Mouse (Mus musculus): ENCODE data around the gene Ank3.

Gene Ank3

GRCm38 (mm10) chr10:69405431-69405830 is 6.9 kb downstream of the Ank3 start:
- WGBS, result 78% methylated on average over 4 of the region's 4 CpGs

DNA sequence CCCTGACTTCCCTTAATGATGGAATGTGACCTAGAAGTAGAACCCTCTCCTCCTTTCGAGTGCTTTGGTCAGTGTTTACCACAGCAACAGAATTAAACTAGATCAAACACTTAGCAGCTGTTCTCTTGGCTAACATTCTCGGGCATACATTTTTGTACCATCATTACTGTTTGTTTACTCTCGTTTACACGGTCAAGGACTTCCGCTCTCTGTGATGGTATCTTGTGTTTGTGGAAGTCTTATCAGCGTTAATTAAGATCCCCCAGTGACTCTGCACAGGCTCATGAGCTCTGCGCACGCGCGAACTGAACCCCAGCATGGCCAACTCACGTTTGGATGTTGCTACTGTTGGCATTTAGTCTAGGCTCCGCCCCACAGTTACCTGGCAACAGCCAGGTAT is 16.3 kb downstream of the Ank3 start:
- whole genome bisulfite sequencing, result 74% methylated on average over 12 of the region's 12 CpGs

- WGBS, result 94% methylated on average over 8 of the region's 8 CpGs
These were observed 20.1 kb downstream of the Ank3 start for GRCm38 (mm10) chr10:69418716-69419115.

GRCm38 (mm10) chr10:69420306-69420705 is 21.7 kb downstream of the Ank3 start:
- WGBS, result 84% methylated on average over 6 of the region's 6 CpGs

DNA sequence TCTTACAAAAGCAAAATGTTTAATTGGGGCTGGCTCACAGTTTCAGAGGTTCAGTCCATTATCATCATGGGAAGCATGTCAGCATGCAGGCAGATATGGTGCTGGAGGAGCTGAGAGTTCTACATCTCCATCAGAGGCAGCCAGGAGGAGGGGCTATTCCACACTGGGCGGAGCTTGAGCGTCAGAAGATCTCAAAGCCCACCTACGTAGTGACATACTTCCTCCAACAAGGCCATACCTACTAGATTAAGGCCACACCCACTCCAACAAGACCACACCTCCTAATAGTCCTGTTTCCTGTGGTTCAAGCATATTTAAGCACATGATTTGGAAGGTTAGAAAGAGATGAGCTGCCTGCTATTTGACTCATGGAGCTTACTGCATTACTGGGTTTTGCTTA is 25.5 kb downstream of the Ank3 start:
- WGBS, result 95% methylated on average over 3 of the region's 3 CpGs

- WGBS, result 89% methylated on average over 4 of the region's 4 CpGs
These were observed 31.6 kb downstream of the Ank3 start for GRCm38 (mm10) chr10:69430138-69430537.

GRCm38 (mm10) chr10:69431101-69431500 is 32.5 kb downstream of the Ank3 start:
- 79% methylated on average over 7 of the region's 7 CpGs for WGBS

GRCm38 (mm10) chr10:69435213-69435612 is 36.6 kb downstream of the Ank3 start:
- WGBS, result 86% methylated on average over 6 of the region's 6 CpGs

GRCm38 (mm10) chr10:69439449-69439848 is 40.9 kb downstream of the Ank3 start:
- 46% methylated on average over 8 of the region's 8 CpGs for WGBS

- WGBS, result 91% methylated on average over 5 of the region's 5 CpGs
These were observed 46.0 kb downstream of the Ank3 start for GRCm38 (mm10) chr10:69444546-69444945.

- WGBS, result 84% methylated on average over 7 of the region's 7 CpGs
These were observed 47.4 kb downstream of the Ank3 start for GRCm38 (mm10) chr10:69445951-69446350.

- WGBS, result 68% methylated on average over 5 of the region's 5 CpGs
These were observed 48.0 kb downstream of the Ank3 start for GRCm38 (mm10) chr10:69446566-69446965.

- WGBS, result 88% methylated on average over 5 of the region's 5 CpGs
These were observed 48.7 kb downstream of the Ank3 start for GRCm38 (mm10) chr10:69447308-69447707.

DNA sequence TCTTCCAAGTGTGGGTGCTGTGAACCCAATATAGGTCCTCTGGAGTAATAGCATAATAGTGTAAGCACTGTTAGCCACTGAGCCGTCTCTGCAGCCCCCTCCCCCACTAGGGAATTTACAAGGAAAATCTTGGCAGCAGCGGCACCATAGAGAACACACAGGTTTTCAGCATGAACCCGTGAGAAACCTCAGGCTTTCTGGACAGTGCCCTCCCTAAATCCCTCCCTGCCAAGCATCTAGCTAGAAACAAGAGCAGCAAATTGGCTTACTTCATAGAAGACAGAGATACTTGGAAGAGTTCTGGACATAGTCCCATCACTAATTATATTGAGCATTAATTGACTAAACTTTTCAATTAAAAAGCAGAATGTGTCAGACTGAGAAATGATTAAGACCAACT is 49.6 kb downstream of the Ank3 start:
- 50% methylated on average over 3 of the region's 3 CpGs for WGBS

DNA sequence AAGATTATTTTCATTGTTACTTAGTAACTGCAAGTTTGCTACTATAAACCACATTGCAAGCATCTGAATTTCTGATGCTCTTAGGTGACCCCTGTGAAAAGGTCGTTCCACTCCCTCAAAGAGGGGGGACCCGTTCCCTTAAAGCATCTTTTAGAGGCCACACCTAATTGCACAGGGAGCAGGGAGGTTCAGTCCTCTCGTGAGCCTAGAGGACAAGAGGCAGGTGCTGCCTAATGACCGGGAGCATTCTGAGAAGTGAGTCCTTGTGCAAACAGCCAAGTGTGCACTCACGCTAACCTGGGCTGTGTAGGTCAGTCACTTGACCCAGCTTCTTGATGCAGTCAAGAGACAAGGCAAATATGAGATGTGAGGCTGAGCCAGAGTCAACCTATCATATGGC is 52.4 kb downstream of the Ank3 start:
- 76% methylated on average over 5 of the region's 5 CpGs for WGBS

- WGBS, result 37% methylated on average over 9 of the region's 9 CpGs
These were observed 53.8 kb downstream of the Ank3 start for GRCm38 (mm10) chr10:69452180-69452977.

- 81% methylated on average over 6 of the region's 6 CpGs for WGBS
These were observed 55.0 kb downstream of the Ank3 start for GRCm38 (mm10) chr10:69453531-69453930.

DNA sequence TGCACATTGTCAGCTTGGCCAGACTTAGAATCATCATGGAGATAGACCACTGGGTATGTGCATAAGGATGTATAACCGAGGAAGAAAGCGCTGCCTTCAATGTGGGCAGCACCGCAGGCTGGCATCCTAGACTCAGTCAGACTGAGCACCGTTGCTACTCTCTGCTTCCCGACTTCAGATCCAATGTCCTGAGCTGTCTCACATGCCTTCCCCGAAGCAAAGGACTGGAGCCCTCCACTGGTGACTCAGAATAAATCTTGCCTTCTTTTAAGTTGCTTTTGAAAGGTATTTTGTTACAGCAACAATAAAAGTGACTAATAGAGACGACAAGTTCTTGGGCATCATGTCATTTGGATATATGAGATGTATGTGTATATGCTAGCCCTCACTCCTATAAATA is 55.9 kb downstream of the Ank3 start:
- 29% methylated on average over 7 of the region's 7 CpGs for WGBS

DNA sequence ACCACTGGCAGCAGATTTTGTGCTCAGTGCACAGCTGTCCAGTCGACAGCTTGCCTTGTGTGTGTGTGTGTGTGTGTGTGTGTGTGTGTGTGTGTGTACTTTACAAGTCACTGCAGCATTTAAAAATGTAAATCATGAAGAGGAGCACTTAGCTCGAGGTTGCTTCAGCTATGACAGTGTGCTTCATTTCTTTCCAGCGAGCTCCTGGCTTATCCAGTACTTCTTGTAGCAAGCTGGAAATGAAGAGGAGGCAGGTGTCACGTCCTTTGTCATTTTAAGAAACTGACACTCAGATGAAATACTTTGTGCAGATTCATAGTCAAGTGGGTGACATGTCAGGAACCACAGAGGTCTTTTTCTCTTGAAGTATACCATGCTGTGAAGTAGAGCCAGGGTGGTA is 66.3 kb downstream of the Ank3 start:
- 50% methylated on average over 4 of the region's 4 CpGs for WGBS

GRCm38 (mm10) chr10:69465558-69466200 is 67.1 kb downstream of the Ank3 start:
- 23% methylated on average over 11 of the region's 11 CpGs for WGBS

- WGBS, result 46% methylated on average over 2 of the region's 2 CpGs
These were observed 67.6 kb downstream of the Ank3 start for GRCm38 (mm10) chr10:69466201-69466585.

GRCm38 (mm10) chr10:69466586-69466985 is 68.0 kb downstream of the Ank3 start:
- WGBS, result 46% methylated on average over 4 of the region's 4 CpGs

GRCm38 (mm10) chr10:69467182-69467581 is 68.6 kb downstream of the Ank3 start:
- 51% methylated on average over 2 of the region's 2 CpGs for WGBS

All from cerebral cortex, adult 2 months (tissue).